Mouse (Mus musculus): ENCODE results near the gene Asgr1.

DNA sequence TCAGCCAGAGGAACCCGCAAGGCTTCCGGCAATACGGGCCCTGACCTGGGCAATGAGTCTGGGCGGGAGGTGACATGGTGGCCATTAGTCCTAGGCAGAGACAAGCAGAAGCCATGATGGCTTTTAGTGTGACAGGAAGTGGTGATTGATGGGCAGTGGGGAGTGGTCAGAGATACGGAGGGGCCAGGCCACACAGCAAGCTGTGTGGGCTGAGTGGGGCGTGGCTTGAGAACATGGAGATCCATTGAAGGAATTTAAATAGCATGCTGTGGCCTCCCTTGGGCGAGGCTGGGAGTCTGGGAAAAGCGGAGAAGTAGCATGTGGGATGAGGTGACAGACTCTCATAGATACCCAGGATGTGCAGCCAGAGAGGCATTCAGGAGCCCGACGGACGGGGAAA is 43.5 kb downstream of the Asgr1 start:
- TF ChIP-seq MEF2A (IDR thresholded peaks at IDR 0.05; ENCODE audit: extremely low read depth, insufficient replicate concordance, low read depth, low read length, poor library complexity, severe bottlenecking) (no peak), CTCF (IDR thresholded peaks at IDR 0.05 in 2 of 3, conservative IDR thresholded peaks at IDR 0.05 in 1 of 3; ENCODE audit: control insufficient read depth in 1 of 3, insufficient read depth in 1 of 3, low read depth in 2 of 3, low read length in 3 of 3, poor library complexity in 1 of 3, severe bottlenecking in 1 of 3) (no peak), GATA1 (IDR thresholded peaks at IDR 0.05; ENCODE audit: low read depth, low read length) (no peak), CHD1 (IDR thresholded peaks at IDR 0.05; ENCODE audit: low read depth, low read length) (no peak), POLR2A (IDR thresholded peaks at IDR 0.05; ENCODE audit: control insufficient read depth in 1 of 2, insufficient read depth in 1 of 2, low read depth in 1 of 2, low read length in 2 of 2, poor library complexity in 1 of 2) (no peak), CHD2 (IDR thresholded peaks at IDR 0.05; ENCODE audit: low read length) (no peak), RAD21 (IDR thresholded peaks at IDR 0.05; ENCODE audit: low read depth, low read length) (no peak), POLR2AphosphoS2 (IDR thresholded peaks at IDR 0.05; ENCODE audit: low read length) (no peak), ELF1 (IDR thresholded peaks at IDR 0.05; ENCODE audit: low read depth, low read length) (no peak), E2F4 (IDR thresholded peaks at IDR 0.05; ENCODE audit: borderline replicate concordance, low read depth, low read length) (no peak), USF1 (IDR thresholded peaks at IDR 0.05; ENCODE audit: low read depth, low read length) (no peak)
